Mouse (Mus musculus) testis, adult 2 months (tissue): ENCODE data around the gene Olfr43.

Experiments
- CTCF ChIP-seq: fragments of 200-500 bp; IDR thresholded peaks from 2 replicates; pipeline ENCODE4 v1.5.1; 2012; ENCODE audit warnings: low read depth, mild to moderate bottlenecking, inconsistent platforms, low read length, moderate library complexity; ENCODE audit not compliant: control insufficient read depth, insufficient read depth, insufficient replicate concordance
- POLR2A ChIP-seq: fragments of 200-500 bp; IDR thresholded peaks from 2 replicates; pipeline ENCODE4 v1.6.1; 2012; ENCODE audit warnings: low read depth, mild to moderate bottlenecking, inconsistent platforms, low read length, moderate library complexity; ENCODE audit not compliant: control insufficient read depth

- TF ChIP-seq CTCF: no peak
- TF ChIP-seq POLR2A: no peak
These were observed at the start of gene Olfr43 for GRCm38 (mm10) chr11:74211279-74211678.
